Mouse (Mus musculus): ENCODE data around the gene Fhl1.
A peak's percentile ranks its signal among the peaks of the same experiment; 100 is the strongest.

The Fhl1 gene

DNA sequence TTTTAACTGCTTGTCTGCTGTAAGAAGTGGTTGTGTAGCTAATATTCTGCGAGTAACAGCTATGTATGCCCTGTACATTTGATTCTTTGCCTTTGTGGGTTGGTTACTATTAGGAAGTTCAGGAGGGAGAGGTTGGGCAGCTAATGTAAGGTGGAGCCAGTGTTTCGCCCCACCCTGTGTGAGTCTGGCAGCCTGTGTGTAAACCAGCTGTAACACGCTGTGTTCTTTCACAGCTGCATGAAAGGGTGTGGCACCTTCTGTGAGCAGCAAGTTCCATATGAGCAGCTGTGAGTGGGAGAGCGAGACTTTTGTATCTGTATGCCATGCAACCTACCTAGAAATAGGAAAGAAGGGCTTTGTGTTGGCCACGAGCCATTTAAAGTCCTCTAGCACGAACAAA lies 20.6 kb downstream of the Fhl1 start:
- no peak for DNase-seq (ENCODE audit: low spot score in 2 of 2)

DNA sequence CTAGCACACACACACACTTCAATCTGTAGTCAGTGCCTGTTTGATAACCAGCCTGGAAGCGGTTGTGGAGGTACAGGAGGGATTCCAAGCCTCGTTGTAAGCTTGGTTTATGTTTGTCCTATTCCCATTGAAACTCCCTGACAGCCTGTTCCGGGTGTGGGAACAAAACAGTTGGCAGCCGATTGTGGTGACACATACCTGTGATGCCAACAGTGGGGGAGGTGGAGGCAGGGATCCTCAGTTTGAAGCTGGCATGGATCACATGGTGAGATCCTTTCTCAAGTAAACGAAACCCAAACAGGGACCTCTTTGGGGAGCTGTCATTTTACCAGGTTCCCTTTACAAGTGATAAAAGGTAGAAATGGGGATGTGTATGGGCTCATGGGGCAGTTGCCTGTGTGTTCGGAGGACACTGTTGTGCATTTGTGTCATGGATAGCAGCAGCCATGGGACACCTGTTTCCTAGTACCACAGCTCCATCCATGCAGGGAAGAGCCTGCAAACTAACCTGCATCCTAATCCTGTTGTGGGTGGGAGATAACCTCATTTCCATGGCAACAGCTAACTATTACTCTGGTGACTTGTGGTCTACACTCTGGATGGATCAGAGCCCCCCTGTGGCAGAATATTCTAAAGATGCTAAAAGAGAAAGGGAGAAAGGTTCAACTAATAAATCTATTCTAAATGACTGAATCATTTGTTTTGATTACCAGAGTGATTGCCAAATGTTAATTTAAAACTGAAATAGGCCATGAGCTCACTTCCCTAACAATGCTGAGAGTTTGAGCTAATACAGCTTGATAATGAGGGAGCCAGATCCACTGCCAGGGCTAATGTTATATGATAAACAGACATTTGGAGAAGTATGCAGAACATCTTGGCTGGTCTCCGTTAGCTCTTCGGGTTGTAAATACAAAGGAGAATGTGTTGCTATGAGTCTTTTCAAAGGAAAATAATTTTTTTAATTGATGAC lies 22.0 kb downstream of the Fhl1 start:
- DNase-seq (ENCODE audit: low spot score in 2 of 2): peak; percentile 28 to 37

DNA sequence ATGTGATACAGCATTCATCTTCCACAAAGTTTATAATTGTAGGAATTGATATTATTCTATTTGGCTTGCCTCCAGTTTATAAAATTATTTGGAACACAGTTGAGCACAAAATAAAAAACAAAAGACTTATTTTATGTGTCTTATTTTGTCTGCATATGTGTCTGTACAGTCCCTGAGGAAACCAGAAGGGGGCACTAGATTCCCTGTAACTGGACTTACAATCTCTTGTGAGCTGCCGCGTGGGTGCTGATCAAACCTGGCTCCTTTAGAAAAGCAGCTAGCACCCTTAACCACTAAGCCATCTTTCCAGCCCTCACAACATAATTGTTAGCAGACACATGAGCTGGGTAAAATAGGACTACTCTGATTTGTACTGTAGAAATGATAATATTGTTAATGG lies 24.1 kb downstream of the Fhl1 start:
- DNase-seq (ENCODE audit: low spot score in 2 of 2): peak in 1 of 2 experiments; percentile 18

DNA sequence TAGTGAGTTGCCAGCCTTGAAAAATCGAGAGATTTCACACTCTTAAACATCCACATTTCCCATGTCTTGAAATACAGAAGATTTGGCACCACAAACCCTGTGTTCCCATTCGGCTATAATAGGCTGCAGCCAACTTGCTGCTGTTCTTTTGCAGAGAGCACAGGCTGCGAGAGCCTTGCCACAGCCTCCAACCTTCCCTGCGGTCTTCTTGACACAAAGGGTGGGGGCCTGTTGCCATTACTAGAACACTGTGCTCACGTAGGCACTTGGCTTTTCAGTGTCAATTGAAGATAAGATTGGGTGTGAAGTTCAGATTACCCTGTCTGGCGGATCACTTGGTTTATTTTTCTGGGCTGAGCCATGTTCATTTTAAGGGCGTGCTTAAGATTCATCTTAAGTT lies 24.8 kb downstream of the Fhl1 start:
- no peak for DNase-seq (ENCODE audit: low spot score in 2 of 2)

DNA sequence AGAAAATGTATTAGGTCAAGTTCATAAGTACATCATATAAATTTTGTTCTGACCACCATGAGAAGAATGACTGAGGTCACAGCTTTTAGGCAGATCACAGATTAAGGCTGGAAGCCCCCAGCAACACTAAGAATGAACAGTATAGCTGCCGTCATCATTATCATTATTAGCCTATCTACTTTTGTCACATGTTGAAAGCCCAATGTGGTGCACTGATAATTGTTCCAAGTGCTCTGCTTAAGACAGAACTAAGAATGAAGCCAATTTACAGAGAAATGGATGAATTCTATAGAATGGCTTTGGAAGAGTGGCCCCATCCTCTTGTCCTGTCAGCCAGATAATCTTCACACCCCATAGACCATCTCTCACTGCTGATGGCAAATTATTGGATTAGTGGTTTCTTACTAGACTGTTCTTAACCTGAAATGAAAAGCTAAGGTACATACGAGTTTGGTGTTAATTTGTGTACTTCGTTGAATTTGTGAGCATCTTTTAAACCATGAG lies 28.7 kb downstream of the Fhl1 start:
- no peak for DNase-seq (ENCODE audit: low spot score in 2 of 2)

DNA sequence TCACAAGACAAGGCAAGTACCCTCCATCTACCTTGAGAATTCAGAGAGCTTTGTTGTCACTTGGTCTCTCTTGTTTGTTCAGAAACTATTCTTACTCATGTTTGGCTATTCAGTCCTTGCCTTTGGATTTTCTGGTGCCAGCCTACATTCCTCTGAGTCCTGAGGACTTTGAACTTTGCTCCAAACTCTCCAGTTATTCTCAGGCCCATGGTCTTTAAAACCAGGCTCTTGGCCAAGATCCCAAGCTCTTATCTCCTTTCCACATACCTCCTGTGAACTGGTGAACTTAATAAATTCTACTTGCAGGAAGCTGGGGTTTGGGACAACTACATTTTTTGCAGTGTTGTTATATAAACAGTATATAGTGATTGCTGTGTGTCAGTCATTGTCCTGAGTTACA lies 38.3 kb downstream of the Fhl1 start:
- no peak for DNase-seq (ENCODE audit: low spot score in 2 of 2)

DNA sequence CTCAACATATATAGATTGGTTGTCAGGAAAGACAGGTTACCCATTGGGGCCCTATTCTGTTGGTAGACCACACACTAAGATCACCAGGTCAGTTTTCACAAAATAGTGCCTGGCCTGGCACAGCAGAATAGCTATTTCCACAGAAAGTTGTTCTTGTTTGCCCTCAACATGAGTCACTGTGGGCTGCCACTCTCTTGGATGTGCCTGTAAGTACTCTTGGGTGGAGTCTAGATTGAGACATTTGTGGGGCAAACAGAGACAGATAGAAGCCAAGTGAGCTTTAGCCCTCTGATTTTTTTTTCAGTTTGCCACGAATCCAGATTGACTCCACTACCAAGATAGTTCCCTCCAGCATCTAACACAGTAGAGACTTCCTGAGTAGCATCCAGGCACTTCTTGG lies 40.2 kb downstream of the Fhl1 start:
- DNase-seq (ENCODE audit: low spot score in 2 of 2): no peak

DNA sequence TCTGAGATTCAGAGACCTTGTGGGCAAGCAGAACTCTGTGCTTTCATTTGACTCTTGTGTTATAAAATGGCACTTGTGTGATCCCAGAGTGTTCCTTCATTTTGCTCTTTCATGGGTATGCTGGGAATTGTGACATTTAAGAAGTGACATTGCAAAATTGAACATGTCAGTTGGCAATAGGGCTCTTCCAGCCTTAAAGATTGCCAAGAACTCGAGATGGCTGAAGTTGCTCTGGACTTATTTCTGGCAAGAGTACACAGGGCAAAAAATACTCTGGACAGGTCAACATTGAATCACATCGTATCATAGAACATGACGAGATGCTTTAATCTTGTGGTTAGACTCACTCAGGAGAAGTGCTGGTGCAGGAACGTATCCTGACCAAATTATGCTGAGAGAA lies 41.7 kb downstream of the Fhl1 start:
- no peak for DNase-seq (ENCODE audit: low spot score in 2 of 2)

DNA sequence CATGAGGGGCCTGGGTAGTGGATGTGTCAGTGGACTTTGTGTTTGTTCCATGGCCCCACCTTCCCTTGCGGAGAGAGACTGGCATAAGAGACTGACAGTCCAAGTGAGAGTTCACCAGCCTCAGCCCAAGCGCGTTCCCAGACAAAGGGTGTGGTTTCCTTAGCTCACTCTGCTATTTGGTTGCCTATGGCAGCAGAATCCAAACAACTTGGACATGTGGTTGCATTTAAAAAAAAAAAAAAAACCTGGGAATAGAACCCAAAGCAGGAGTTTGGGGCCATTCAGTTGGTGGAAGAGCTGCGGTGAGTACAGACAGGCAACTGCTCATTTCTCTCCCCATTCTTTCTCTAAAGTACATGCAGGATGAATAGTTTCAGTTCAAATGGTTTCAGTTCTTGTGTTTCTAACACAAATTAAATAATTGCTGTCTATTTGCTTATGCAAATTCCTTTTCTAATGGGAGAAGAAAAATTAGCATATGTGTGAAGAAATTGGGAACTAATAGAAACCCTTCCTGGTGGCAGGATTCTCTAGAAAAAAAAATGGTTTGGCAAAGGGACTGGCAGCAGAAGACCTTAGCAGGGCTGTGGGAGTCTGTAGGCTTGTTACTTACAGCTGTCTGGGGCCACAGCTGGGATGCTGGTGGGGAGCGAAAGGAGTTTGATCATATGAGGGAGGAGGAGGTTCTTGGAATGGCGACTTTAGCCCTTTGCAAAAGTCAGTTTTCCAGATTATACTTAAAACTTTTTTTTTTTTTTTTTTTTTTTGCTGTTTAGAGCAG lies 54.9 kb downstream of the Fhl1 start:
- DNase-seq (ENCODE audit: low spot score in 2 of 2): no peak

DNA sequence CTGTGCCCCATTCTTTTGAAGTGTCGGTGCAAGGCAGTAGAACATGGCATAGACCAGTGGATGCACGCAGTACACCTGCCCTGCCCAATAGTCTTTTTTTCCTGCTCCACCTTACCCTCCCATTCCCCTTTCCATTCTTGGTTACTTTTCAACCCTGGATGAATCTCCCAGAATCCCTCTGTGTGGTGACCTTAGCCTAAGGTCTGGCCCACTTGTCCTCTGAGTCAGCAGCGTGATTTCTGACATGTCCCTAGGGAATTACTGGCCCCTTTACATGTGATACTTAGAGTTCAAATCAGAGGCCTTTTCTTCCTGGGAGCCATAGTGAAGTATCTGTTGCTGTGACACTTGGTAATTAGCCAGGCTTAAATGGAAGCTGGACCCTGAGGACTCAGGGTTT lies 55.9 kb downstream of the Fhl1 start:
- DNase-seq (ENCODE audit: low spot score in 2 of 2): no peak

DNA sequence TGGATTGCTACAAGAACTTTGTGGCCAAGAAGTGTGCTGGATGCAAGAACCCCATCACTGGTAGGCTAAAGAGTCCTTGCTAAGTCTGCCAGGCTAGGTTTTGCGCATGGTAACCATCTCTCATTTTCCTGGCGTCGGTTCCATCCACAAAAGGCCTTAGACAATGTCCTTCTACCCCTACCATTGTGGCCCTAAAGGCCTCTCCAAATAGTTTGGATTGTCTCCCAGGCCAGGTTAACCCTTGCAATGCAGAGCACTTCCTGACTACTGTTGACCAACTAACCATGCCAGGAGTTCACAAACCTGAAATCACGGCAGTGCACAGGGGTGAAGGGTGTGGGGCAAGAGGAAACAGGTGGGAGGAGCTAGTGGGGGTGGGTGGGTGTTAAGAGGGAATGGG lies 59.0 kb downstream of the Fhl1 start:
- DNase-seq (ENCODE audit: low spot score in 2 of 2): no peak

DNA sequence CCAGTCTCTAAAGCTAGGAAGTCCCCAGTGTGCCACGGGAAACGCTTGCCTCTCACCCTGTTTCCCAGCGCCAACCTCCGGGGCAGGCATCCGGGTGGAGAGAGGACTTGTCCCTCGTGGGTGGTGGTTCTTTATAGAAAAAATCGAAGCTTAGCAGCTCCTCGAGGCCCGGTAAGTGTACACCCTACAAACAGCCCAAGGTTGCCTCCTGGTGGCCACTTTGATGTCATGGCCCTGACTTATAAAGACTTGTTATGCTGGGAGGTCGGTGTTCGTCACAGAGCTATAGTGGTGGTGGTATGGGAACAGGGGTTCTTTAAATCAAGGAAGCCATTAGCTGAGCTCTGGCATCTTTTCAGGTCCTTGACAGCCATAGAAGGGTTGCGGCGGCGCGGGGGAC lies 59.7 kb downstream of the Fhl1 start:
- peak; percentile 48 to 61 for DNase-seq (ENCODE audit: low spot score in 2 of 2)

DNA sequence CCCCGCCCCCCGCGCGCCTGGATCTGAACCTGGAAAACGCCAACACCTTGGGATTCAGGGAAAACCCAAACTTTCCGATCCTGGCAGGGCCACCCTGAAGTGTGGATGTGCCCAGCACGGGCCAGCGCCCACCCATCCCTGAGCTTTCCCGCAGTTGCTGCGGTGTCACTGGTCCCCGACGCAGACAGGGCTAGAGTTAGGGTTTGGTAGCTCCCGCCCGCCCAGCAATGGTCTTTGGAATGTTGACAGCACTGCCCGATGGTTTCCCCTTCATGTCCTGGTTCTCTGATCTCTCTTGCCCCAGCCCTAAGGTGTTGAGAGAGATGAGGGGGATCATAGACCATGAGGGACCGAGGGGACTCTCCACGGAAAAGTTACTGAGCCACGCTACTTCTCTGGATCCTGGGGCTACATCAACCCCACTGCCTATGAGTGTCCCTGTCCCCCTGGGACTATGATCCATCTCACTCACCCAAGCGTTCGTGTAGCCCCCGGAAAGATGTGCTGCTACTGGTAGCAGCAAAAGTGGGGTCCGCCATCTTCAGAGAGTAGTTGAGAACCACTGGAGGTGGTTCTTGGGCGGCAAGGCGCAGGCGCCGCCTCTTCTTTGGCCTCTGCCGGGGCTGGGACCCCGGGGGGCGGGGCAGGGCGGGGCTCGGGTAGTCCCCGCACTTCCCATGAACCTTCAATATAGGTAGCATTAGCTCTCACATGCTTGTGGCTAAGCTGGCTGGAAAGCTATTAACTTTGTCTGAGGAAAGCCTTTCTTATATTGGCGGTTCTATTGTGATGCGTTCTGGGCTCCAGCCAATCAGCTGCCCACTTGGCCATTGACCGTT lies 90.4 kb downstream of the Fhl1 start, which contains the start of gene Map7d3:
TSS of gene Map7d3 (minus strand) at position 562 of the 839 bp plus-strand sequence.
- DNase-seq (ENCODE audit: low spot score in 2 of 2): no peak

DNA sequence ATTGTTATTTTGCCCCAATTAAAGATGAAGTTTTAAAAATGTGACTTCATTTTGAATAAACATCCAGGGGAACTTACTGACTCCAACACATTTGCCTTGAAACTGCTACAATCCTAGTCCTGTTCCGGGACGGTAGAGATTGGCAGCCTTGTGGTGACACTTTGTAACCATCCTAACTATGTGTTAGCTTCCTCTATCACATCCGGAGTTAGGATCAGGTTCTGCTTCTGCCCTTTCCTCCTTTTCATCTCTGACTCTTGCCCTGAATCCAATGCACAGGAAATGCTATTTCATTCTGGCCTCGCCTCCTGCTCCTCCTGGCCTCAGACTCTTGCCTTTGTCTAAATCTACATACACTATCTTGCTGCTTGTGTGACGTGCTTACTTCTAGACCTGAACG lies 95.9 kb downstream of the Fhl1 start:
- no peak for DNase-seq (ENCODE audit: low spot score in 2 of 2)

DNA sequence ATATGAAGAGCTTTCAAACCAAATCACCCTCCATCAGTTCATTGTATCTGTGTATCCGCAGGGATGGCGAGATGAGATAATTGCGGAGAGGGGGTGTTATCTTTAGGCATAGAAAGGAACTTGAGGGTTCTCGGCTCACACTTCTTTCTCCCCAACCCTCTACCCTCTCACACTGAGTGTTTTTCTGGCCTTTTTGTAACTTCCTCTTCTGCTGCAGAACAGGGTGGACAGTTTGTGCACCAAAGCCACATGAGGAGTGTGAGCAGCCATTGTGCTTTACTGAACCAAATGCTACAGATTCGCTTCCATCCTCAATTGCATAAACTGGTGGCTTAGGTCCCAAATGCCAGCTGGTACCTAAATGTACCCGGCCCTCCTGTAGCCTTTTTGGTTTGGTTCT lies 104.3 kb downstream of the Fhl1 start:
- DNase-seq (ENCODE audit: low spot score in 2 of 2): no peak

DNA sequence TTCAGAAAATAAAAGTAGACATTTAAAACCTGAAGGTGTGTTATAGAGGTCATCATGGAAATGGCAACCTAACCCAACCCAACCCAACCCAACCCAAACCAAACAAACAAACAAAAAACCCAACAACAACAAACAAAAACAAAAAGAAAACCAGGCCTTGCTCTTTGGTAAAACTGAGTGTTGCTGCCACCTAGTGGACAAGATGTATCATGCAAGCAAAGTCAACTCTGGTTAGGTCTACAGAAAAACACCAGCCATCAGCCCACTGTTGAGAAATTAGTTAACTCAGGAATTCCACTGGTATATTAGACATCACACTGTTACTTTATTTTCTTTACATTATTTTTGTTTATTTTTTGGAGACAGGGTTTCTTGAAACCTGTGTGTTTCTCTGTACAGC lies 107.8 kb downstream of the Fhl1 start:
- peak; percentile 8 to 22 for DNase-seq (ENCODE audit: low spot score in 2 of 2)

DNA sequence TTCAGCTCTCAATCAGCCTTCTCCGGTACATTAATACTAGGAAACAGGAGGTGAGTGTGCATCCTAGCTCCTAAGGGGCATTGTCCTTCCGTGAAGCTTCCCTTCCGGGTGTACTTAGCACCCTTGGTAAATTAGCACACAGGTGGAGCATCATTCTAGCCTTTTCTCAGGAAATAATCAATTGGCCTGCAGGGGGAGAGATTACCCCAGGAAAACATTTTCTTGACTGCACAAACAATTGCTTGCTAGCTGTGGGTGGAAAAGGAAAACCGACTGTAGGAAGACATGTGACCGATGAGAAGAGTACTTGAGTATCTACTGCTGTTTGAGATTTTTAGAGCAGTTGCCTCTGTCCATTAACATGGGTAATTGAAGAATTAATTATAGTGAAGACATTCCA lies 109.7 kb downstream of the Fhl1 start:
- DNase-seq (ENCODE audit: low spot score in 2 of 2): peak in 1 of 2 experiments; percentile 3
